Mouse (Mus musculus): ENCODE results near the gene Drc7. TPM values are rescaled to one million over a fixed set of nuclear protein-coding genes. Genes with fewer than 3 reads are reported as not detected.

The Drc7 gene
- not detected in 2 replicates for polyA plus RNA-seq (2015; fragmentation: Nextera tagmentation; extraction: Ambion mirVana)

GRCm38 (mm10) chr8:95054927-95055510 is at the start of gene Drc7:
Gene Drc7 (plus strand): TSS chr8:95055103.
- Histone ChIP-seq H3K36me3 (ENCODE audit: insufficient read depth, low read length) (no peaks in the 10 kb centered on the region), H3K9ac (ENCODE audit: low read depth, low read length) (no peak within 1 kb of the TSS), H3K4me3 (replicated peaks; ENCODE audit: low read depth, low read length) (no peak within 1 kb of the TSS), H3K27ac (no peak within 1 kb of the TSS), H3K4me1 (replicated peaks; ENCODE audit: insufficient read depth, low read length) (no peaks in the 10 kb centered on the region), H3K9me3 (replicated peaks; ENCODE audit: low read length) (no peaks in the 10 kb centered on the region), H3K4me2 (ENCODE audit: low read length) (no peak within 1 kb of the TSS), H3K27me3 (ENCODE audit: insufficient read depth, low read length) (no peaks in the 10 kb centered on the region)
- ATAC-seq (replicated peaks; ENCODE audit: low FRiP score, low read depth) = peak; percentile 61; the same call in 1 of the 2 replicates
- peak; percentile 54 for DNase-seq (ENCODE audit: low spot score)
- TF ChIP-seq CTCF (IDR thresholded peaks at IDR 0.05; ENCODE audit: low read depth) = no peak
- 13% methylated on average over 2 of the region's 2 CpGs for WGBS

DNA sequence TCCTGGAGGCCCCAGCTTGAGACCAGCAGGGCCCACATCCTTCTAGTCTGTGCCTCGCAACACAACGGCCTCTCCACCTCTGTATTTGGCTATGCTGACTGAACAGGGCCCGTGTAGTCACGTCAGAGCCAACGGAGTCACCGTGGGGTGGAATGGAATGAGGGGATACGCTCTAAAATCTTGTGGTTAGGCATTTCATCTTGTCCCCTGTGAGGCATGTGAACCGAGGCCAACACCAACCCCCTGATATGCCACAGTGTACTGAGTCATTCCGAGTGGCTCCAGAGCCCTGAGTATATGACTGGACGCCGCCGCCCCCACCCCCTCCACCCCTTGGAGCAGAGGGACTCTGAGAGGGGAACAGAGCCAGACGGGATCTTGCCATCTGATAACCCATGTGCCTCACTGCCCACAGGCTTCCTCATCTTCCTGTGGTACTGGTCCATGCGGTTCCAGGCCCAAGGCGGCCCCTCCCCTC is 42.4 kb upstream of the Drc7 start:
- no peak for ATAC-seq (replicated peaks; ENCODE audit: low FRiP score, low read depth)
- Histone ChIP-seq H3K4me3 (replicated peaks; ENCODE audit: low read depth, low read length) (no peak overlapping the region), H3K9me3 (replicated peaks; ENCODE audit: low read length) (no peaks in the 10 kb centered on the region), H3K9ac (ENCODE audit: low read depth, low read length) (no peak overlapping the region), H3K36me3 (ENCODE audit: insufficient read depth, low read length) (peaks cover 26% of the 10 kb centered on the region; the same call in 1 of the 2 replicates), H3K27ac (no peak overlapping the region), H3K27me3 (ENCODE audit: insufficient read depth, low read length) (no peaks in the 10 kb centered on the region), H3K4me2 (ENCODE audit: low read length) (no peak overlapping the region), H3K4me1 (replicated peaks; ENCODE audit: insufficient read depth, low read length) (no peaks in the 10 kb centered on the region)
- WGBS = 76% methylated on average over 15 of the region's 15 CpGs
- no peak for DNase-seq (ENCODE audit: low spot score)
- no peak for TF ChIP-seq CTCF (IDR thresholded peaks at IDR 0.05; ENCODE audit: low read depth)

DNA sequence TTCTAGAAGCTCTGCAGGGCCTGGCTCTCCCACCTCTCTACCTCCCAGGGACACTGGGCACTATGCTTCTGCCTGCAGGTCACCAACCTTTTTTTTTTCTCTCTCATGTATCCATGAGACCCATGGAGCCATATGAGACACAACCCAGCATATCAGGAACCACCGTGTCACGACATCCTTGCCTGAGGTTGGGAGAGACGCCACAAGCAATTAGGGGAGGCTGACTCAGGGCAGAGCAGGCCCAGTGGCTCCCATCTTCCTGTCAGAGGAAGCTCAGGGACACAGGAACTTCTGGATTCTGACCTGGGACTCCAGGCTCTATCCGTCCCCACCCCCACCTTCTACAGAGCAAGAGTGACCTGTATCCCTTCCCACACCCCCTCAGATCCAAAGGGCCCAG is 39.0 kb upstream of the Drc7 start:
- Histone ChIP-seq H3K9me3 (replicated peaks; ENCODE audit: low read length) (no peaks in the 10 kb centered on the region), H3K36me3 (ENCODE audit: insufficient read depth, low read length) (peaks cover 10% of the 10 kb centered on the region; the same call in 1 of the 2 replicates), H3K4me2 (ENCODE audit: low read length) (no peak overlapping the region), H3K9ac (ENCODE audit: low read depth, low read length) (no peak overlapping the region), H3K4me3 (replicated peaks; ENCODE audit: low read depth, low read length) (no peak overlapping the region), H3K27ac (no peak overlapping the region), H3K27me3 (ENCODE audit: insufficient read depth, low read length) (no peaks in the 10 kb centered on the region), H3K4me1 (replicated peaks; ENCODE audit: insufficient read depth, low read length) (no peaks in the 10 kb centered on the region)
- ATAC-seq (replicated peaks; ENCODE audit: low FRiP score, low read depth) (no peak), DNase-seq (ENCODE audit: low spot score) (no peak)
- no peak for TF ChIP-seq CTCF (IDR thresholded peaks at IDR 0.05; ENCODE audit: low read depth)
- WGBS = 76% methylated on average over 4 of the region's 4 CpGs

- Histone ChIP-seq H3K4me3 (replicated peaks; ENCODE audit: low read depth, low read length) (no peak overlapping the region), H3K9ac (ENCODE audit: low read depth, low read length) (no peak overlapping the region), H3K36me3 (ENCODE audit: insufficient read depth, low read length) (peaks cover 1% of the 10 kb centered on the region; the same call in 1 of the 2 replicates), H3K4me1 (replicated peaks; ENCODE audit: insufficient read depth, low read length) (no peaks in the 10 kb centered on the region), H3K9me3 (replicated peaks; ENCODE audit: low read length) (no peaks in the 10 kb centered on the region), H3K27ac (no peak overlapping the region), H3K4me2 (ENCODE audit: low read length) (no peak overlapping the region), H3K27me3 (ENCODE audit: insufficient read depth, low read length) (no peaks in the 10 kb centered on the region)
- TF ChIP-seq CTCF (IDR thresholded peaks at IDR 0.05; ENCODE audit: low read depth) = no peak
- no peak for ATAC-seq (replicated peaks; ENCODE audit: low FRiP score, low read depth)
- 59% methylated on average over 4 of the region's 4 CpGs for WGBS
- DNase-seq (ENCODE audit: low spot score) = no peak
Measured at GRCm38 (mm10) chr8:95016684-95017083, 38.2 kb upstream of the Drc7 start.

DNA sequence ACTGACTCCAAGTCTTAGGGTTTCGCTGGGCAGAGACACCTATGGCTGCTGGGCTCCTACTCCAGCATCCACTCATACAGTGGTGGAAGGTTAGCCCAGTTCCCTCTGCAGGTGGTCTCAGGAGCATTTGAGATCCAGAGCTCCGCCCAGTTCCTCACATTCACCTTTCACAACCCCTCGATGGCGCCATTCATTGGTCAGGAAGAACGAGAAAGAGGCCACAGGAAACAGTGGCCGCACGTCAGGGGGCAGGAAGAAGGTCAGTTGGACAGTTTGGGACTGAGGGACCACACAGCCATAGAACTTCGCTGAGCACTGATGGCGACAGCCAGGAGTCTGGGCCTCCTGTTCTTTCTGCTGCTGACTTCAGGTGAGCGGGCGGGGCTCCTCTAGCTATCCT is 37.5 kb upstream of the Drc7 start, which contains the start of gene Adgrg3:
TSS of gene Adgrg3 (plus strand) at position 242 of the 400 bp plus-strand sequence.
- Histone ChIP-seq H3K4me2 (ENCODE audit: low read length) (no peak within 1 kb of the TSS), H3K36me3 (ENCODE audit: insufficient read depth, low read length) (no peaks in the 10 kb centered on the region; the same call in 1 of the 2 replicates), H3K9me3 (replicated peaks; ENCODE audit: low read length) (no peaks in the 10 kb centered on the region), H3K4me1 (replicated peaks; ENCODE audit: insufficient read depth, low read length) (no peaks in the 10 kb centered on the region), H3K27ac (no peak within 1 kb of the TSS), H3K4me3 (replicated peaks; ENCODE audit: low read depth, low read length) (no peak within 1 kb of the TSS), H3K9ac (ENCODE audit: low read depth, low read length) (no peak within 1 kb of the TSS), H3K27me3 (ENCODE audit: insufficient read depth, low read length) (no peaks in the 10 kb centered on the region)
- DNase-seq (ENCODE audit: low spot score) = no peak
- 69% methylated on average over 11 of the region's 11 CpGs for WGBS
- TF ChIP-seq CTCF (IDR thresholded peaks at IDR 0.05; ENCODE audit: low read depth) = no peak
- ATAC-seq (replicated peaks; ENCODE audit: low FRiP score, low read depth) = no peak

GRCm38 (mm10) chr8:95017969-95018635 is 36.8 kb upstream of the Drc7 start:
- WGBS = 79% methylated on average over 9 of the region's 9 CpGs

More at GRCm38 (mm10) chr8:95017969-95018635, 36.8 kb upstream of the Drc7 start:
- Histone ChIP-seq H3K27me3 (ENCODE audit: insufficient read depth, low read length) (no peaks in the 10 kb centered on the region), H3K9ac (ENCODE audit: low read depth, low read length) (no peak overlapping the region), H3K4me2 (ENCODE audit: low read length) (no peak overlapping the region), H3K36me3 (ENCODE audit: insufficient read depth, low read length) (no peaks in the 10 kb centered on the region), H3K9me3 (replicated peaks; ENCODE audit: low read length) (no peaks in the 10 kb centered on the region), H3K4me1 (replicated peaks; ENCODE audit: insufficient read depth, low read length) (no peaks in the 10 kb centered on the region), H3K4me3 (replicated peaks; ENCODE audit: low read depth, low read length) (no peak overlapping the region), H3K27ac (no peak overlapping the region)
- ATAC-seq (replicated peaks; ENCODE audit: low FRiP score, low read depth) (no peak), DNase-seq (ENCODE audit: low spot score) (no peak)
- no peak for TF ChIP-seq CTCF (IDR thresholded peaks at IDR 0.05; ENCODE audit: low read depth)
